7 mouse cellular contexts compared by ENCODE assay signal in the genomic region with DNA sequence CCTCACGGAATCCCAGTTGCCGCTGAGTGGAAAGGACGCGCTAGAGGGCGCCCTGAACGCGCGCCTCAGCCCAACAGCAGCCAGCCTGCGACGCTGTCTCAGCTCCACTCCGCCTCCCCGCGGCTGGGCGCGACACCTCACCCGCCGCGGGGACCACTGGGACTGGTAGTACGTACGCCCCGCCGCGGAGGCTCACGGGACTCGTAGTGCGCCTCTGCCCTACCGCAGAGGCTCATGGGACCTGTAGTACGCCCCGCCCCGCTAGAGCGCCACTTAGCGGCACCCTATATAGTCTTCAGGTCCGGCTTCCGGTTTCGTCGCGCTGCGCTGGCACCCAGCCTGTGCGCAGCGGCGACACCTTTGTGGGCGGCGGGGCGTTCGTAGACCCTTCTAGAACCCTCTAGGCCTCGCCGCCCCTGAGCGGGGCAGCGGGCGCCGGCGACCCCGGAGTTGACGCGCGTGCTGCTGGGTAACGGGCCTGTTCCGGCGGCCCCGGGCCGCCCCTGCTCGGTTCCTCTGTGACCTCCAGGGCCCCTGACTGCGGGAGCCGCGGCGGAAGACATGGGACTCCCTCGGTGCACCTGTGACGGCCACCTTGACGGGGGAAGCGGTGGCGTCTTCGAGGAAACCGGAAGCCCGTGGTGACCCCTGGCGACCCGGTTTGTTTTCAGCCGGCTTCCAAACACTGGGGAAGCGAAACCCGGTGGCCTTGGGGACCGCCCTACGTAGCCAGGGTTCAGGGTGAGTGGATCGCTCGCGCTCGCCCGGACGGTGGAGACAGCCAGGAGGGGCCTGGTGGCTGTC. TPM values are rescaled to one million over a fixed set of nuclear protein-coding genes. Genes with fewer than 3 reads are reported as not detected.
DNase-seq lines count a peak whose midpoint lies in the region; ATAC-seq lines count a peak whose summit lies in the region.

Azi2 (plus strand) TSS at position 282 of the 804 bp plus-strand sequence.

- H3K9me3 ChIP-seq in embryonic facial prominence, embryonic 12.5 days, result no peaks in the 10 kb centered on the region
- H3K9me3 ChIP-seq in limb, embryonic 11.5 days (ENCODE audit: control insufficient read depth, low read length), result no peaks in the 10 kb centered on the region
- H3K9me3 ChIP-seq in midbrain, embryonic 14.5 days (ENCODE audit: control insufficient read depth, low read length), result no peaks in the 10 kb centered on the region

- WGBS in embryonic facial prominence, embryonic 12.5 days, result under 1% methylated on average over 87 of the region's 87 CpGs
- WGBS in limb, embryonic 11.5 days, result under 1% methylated on average over 82 of the region's 87 CpGs
- WGBS in midbrain, embryonic 14.5 days, result under 1% methylated on average over 87 of the region's 87 CpGs

- 0 out of 2 replicates have a peak, but pooled peaks cover 6% of the 10 kb centered on the region for H3K36me3 ChIP-seq in embryonic facial prominence, embryonic 12.5 days
- no peaks in the 10 kb centered on the region for H3K36me3 ChIP-seq in limb, embryonic 11.5 days (ENCODE audit: control insufficient read depth, insufficient read depth, low read length)
- H3K36me3 ChIP-seq in midbrain, embryonic 14.5 days (ENCODE audit: control insufficient read depth, insufficient read depth, low read length), result no peaks in the 10 kb centered on the region

- peak; percentile 97 for ATAC-seq in embryonic facial prominence, embryonic 12.5 days (ENCODE audit: insufficient number of reproducible peaks, insufficient read depth, low FRiP score, low TSS enrichment)
- peak; percentile 98 for ATAC-seq in limb, embryonic 11.5 days (ENCODE audit: insufficient number of reproducible peaks, low FRiP score, low TSS enrichment, low read depth)
- peak; percentile 99 for ATAC-seq in midbrain, embryonic 14.5 days (ENCODE audit: low FRiP score, low TSS enrichment)

- H3K27ac ChIP-seq in embryonic facial prominence, embryonic 12.5 days, result peak within 1 kb of the TSS; percentile 91
- H3K27ac ChIP-seq in limb, embryonic 11.5 days (replicated peaks; ENCODE audit: low read depth, low read length), result peak within 1 kb of the TSS; percentile 87
- H3K27ac ChIP-seq in midbrain, embryonic 14.5 days (replicated peaks; ENCODE audit: low read depth, low read length), result peak within 1 kb of the TSS; percentile 93

- peak within 1 kb of the TSS; percentile 82 for H3K9ac ChIP-seq in embryonic facial prominence, embryonic 12.5 days
- peak within 1 kb of the TSS; percentile 76 for H3K9ac ChIP-seq in limb, embryonic 11.5 days (ENCODE audit: low read length)
- peak within 1 kb of the TSS; percentile 78 for H3K9ac ChIP-seq in midbrain, embryonic 14.5 days (replicated peaks; ENCODE audit: low read length)

- no peaks in the 10 kb centered on the region for H3K27me3 ChIP-seq in embryonic facial prominence, embryonic 12.5 days
- H3K27me3 ChIP-seq in limb, embryonic 11.5 days (ENCODE audit: control insufficient read depth, insufficient read depth, low read length), result no peaks in the 10 kb centered on the region
- no peaks in the 10 kb centered on the region for H3K27me3 ChIP-seq in midbrain, embryonic 14.5 days (ENCODE audit: control insufficient read depth, insufficient read depth, low read length)

- H3K4me1 ChIP-seq in embryonic facial prominence, embryonic 12.5 days, result peaks cover 9% of the 10 kb centered on the region
- no peaks in the 10 kb centered on the region for H3K4me1 ChIP-seq in limb, embryonic 11.5 days (ENCODE audit: control insufficient read depth, insufficient read depth, low read length)
- peaks cover 17% of the 10 kb centered on the region for H3K4me1 ChIP-seq in midbrain, embryonic 14.5 days (ENCODE audit: control insufficient read depth, insufficient read depth, low read length)

- peak within 1 kb of the TSS; percentile 85 for H3K4me3 ChIP-seq in embryonic facial prominence, embryonic 12.5 days
- peak within 1 kb of the TSS; percentile 78 for H3K4me3 ChIP-seq in limb, embryonic 11.5 days (ENCODE audit: low read depth, low read length)
- H3K4me3 ChIP-seq in midbrain, embryonic 14.5 days (replicated peaks; ENCODE audit: low read depth, low read length), result peak within 1 kb of the TSS; percentile 75

- DNase-seq in adrenal gland, postnatal 25 days, result peak; percentile 98
- DNase-seq in heart, adult 11 months, result peak; percentile 100
- DNase-seq in kidney, adult 18-20 months, result peak; percentile 99
- DNase-seq in limb, embryonic 11.5 days (ENCODE audit: low spot score), result peak; percentile 99
- peak; percentile 100 for DNase-seq in midbrain, embryonic 14.5 days
- peak; percentile 98 to 99 for DNase-seq in spleen, adult 18-20 months

- H3K4me2 ChIP-seq in embryonic facial prominence, embryonic 12.5 days (replicated peaks), result peak within 1 kb of the TSS; percentile 71
- peak within 1 kb of the TSS; percentile 61 for H3K4me2 ChIP-seq in limb, embryonic 11.5 days (ENCODE audit: low read depth, severe bottlenecking)
- peak within 1 kb of the TSS; percentile 69 for H3K4me2 ChIP-seq in midbrain, embryonic 14.5 days (ENCODE audit: low read length)

RNA-seq across cellular contexts. Expression of gene Azi2, which starts in this region (rescaled TPM):
- total RNA-seq in adrenal gland, postnatal 25 days (2021), result 82.9 and 90.9 TPM in 2 replicates
- polyA plus RNA-seq in embryonic facial prominence, embryonic 12.5 days (2016; fragmentation: Nextera tagmentation; extraction: Ambion mirVana), result 75.3 and 76.0 TPM in 2 replicates
- 67.7 and 71.0 TPM in 2 replicates for polyA plus RNA-seq in limb, embryonic 11.5 days (2014; fragmentation: Nextera tagmentation; extraction: Ambion mirVana)
- 80.3 and 89.7 TPM in 2 replicates for polyA plus RNA-seq in midbrain, embryonic 14.5 days (2014; fragmentation: Nextera tagmentation; extraction: Ambion mirVana)

Comparison
In these comparisons a context has a peak if more than half of its experiments do, and no peak if none do; other contexts are left out.
1. Peak in every context shown above with its lines: DNase-seq, ATAC-seq, H3K4me3 ChIP-seq and H3K27ac ChIP-seq.